Mouse (Mus musculus) gastrocnemius, postnatal 36 days (tissue): ENCODE results near the gene Krt25. TPM values are rescaled to one million over a fixed set of nuclear protein-coding genes. Genes with fewer than 3 reads are reported as not detected.
A peak's percentile ranks its signal among the peaks of the same experiment; 100 is the strongest.

Experiments used
- DNase-seq, 2 experiments: peaks; one replicate each; pipeline ENCODE4 v3.0.0; 2022
- intact Hi-C: fragments of 180-260 bp; cut with DNase I; formaldehyde crosslinking; loops from one replicate; pipeline ENCODE4 v1.15.1; 2025
- long read RNA-seq, 2 experiments: library from polyadenylated mRNA; stranded (forward); transcript quantifications; one replicate each; pipeline ENCODE4 v2.0.0; 2021
- total RNA-seq, 2 experiments: library from RNA; stranded (reverse); gene quantifications; 2 replicates each; pipeline ENCODE4 v1.2.3; 2021

Gene Krt25
- total RNA-seq: not detected
- long read RNA-seq, experiment 1: 0 reads
- long read RNA-seq, experiment 2: 0 reads

GRCm38 (mm10) chr11:99322851-99323250 lies at the start of gene Krt25:
Gene Krt25, minus strand, starts transcription at chr11:99322951.
- DNase-seq: no peak
- intact Hi-C loops: no loop called here

DNA sequence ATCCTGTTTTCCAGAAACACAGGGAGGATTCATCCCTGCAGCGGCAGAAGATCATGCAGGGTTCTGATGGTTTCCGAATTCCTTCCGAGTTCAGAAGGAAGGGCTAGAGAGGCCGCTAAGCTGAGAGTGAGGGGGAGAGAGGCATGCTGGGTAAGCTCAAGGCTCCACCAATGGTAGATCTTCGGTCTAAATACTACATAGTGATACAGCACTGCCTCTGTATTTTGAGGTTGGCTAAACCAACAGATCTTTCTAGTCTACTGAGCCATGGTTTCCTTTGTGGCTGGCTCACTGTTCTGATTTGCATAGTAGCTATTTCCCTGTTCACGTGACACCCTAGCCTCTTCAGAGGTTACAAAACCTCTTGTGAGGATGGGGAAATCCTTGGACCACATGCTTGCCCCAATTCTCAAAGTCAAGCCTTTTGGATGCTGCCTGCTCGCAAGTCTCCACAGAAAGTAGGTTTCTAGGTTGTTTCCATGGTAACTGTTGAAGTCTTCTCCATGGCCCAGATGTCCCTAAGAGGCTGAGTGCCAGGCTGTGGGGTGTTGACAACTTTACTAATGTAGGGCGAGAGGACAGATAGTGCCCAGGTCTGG lies 47.2 kb upstream of the Krt25 start:
- intact Hi-C loops: loop anchor here (10.0 kb wide), 1 partner anchor 915 kb away; no protein-coding TSS in a partner anchor
- no peak for DNase-seq

DNA sequence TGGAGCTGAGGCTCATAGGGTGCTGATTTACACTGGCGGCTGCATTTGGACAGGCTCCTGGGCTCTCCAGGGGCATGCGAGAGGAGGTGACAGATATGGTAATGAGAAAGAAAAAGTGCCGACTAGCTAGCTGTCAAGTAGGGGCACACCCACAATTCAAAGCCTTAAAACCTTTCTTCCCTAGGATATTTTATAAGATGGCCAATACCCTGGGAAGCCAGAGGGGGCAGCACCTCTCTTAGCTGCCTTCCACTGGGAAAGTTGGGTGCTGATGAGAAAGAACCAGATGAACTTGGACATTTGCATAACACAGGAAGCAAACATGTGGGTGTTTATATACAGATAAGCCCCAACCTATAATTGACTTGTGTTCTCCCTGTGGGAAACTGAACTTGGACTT lies 46.5 kb upstream of the Krt25 start:
- intact Hi-C loops: no loop called here
- DNase-seq: no peak

GRCm38 (mm10) chr11:99366791-99367190 lies 44.0 kb upstream of the Krt25 start:
- no peak for DNase-seq
- intact Hi-C loops: no loop called here

DNA sequence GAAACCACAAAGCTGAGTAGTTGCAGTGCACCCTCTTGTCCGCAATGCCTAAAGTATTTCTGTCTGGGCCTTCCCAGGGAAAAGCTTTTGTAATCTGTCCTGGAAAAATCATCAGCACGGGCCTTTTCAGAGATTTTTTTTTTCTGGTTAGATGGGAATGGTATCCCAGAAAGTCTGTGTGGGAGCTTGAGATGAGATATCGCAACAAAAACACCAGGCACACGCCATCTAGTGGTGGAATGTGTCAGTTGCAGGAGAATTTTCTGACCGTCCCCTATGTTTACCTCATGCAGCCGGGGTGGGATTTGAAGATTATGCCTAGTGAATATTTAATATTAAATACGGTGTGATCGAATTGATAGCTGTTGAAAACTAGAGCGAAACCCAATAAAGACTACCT lies 41.7 kb upstream of the Krt25 start:
- intact Hi-C loops: no loop called here
- no peak for DNase-seq

- intact Hi-C loops: no loop called here
- DNase-seq: no peak
Observed at GRCm38 (mm10) chr11:99361423-99361822, 38.7 kb upstream of the Krt25 start.

DNA sequence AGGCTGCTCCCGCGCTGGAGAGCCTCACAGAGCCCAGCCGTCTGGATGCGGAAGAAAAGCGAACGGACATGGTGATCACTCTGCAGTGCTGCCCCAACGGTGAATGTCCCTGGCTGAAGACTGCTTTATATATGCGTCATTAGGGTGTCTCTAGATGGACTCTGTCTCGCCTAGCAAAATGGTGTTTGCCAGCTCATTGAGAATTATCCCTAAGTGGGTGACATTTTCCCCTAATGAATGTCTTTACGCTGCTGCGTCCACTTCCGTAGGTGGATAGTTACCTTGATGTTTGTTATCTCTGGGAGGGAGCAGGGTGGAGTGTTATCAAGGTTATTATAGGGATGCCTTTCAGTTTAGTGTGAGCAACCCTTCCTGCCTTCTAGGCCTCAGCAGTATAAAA lies 28.3 kb upstream of the Krt25 start, which contains the start of gene Krt27:
Gene Krt27, minus strand, starts transcription at position 101 of the 400 bp plus-strand sequence.
- intact Hi-C loops: no loop called here
- no peak for DNase-seq

- intact Hi-C loops: no loop called here
- no peak for DNase-seq
Observed at GRCm38 (mm10) chr11:99339299-99339847, 16.6 kb upstream of the Krt25 start.

- intact Hi-C loops: no loop called here
- DNase-seq: no peak
Observed at GRCm38 (mm10) chr11:99337866-99338265, 15.1 kb upstream of the Krt25 start, which contains the start of gene Krt26. Gene Krt26, minus strand, starts transcription at chr11:99337966.

DNA sequence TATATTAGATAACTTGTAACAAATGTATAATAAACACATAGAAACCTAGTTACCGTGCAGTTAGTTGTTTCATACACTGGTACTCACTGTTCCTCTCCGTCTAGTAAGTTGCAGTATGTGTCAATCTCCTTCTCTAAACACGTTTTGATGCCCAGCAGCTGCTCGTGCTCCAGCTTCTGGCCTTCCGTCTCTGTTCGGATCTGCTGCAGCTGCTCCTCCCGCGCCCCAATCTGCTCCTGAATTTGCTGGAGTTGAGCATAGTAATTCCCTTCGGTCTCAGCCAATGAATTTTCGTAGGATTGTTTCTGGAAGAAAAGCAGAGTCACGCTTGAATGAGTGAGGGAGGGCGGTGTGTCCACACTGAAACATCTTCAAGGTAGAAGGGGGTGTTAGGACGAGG lies 10.7 kb upstream of the Krt25 start:
- DNase-seq: no peak
- intact Hi-C loops: no loop called here

DNA sequence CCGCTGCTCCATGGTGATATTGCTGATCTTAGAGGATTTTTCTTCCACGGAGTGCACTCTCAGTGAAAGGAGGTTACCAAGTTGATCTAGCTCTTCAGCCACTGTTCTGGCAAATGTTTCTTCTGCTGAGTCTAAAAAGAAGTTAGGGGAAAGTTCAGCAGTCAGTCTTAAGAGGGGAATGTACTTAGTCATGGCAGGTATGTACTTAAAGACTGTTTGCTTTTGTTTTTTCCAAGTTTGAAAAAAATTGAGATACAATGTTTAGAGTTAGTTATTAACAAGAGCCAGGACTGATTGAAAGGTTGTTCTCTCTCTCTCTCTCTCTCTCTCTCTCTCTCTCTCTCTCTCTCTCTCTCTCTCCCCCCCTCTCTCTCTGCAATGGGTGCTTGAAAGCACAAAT lies 6.9 kb upstream of the Krt25 start:
- no peak for DNase-seq
- intact Hi-C loops: no loop called here

GRCm38 (mm10) chr11:99321094-99321493 lies 1.7 kb downstream of the Krt25 start:
- DNase-seq: no peak
- intact Hi-C loops: no loop called here

- intact Hi-C loops: no loop called here
- DNase-seq: no peak
Observed at GRCm38 (mm10) chr11:99319127-99319526, 3.6 kb downstream of the Krt25 start.

GRCm38 (mm10) chr11:99316543-99316942 lies 6.2 kb downstream of the Krt25 start:
- DNase-seq: no peak
- intact Hi-C loops: no loop called here

DNA sequence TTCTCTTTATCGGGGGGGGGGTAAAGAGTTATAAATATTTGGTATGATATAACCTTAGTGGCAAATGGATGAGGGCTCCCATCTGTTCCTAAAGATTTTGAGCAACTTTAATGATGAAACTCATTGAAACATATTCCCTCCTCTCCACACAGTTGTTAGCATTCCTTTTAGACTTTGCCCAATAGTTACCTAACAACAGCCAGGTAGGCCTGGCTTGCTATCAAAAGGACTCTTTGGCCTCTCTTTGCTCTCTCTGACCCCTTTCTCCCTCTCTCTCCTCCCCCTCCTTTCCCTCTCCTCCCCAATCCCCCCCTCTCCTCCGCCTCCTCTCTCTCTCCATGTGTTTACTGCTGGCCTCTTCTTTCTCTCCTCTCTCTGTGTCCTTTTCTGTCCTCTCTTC lies 8.2 kb downstream of the Krt25 start:
- intact Hi-C loops: no loop called here
- DNase-seq: no peak

- intact Hi-C loops: no loop called here
- no peak for DNase-seq
Observed at GRCm38 (mm10) chr11:99310882-99311281, 11.9 kb downstream of the Krt25 start.

- peak; percentile 18 to 51 for DNase-seq
- intact Hi-C loops: loop anchor here (5.0 kb wide), 1 partner anchor 120 kb away; no protein-coding TSS in a partner anchor
Observed at GRCm38 (mm10) chr11:99307579-99307978, 15.2 kb downstream of the Krt25 start.

DNA sequence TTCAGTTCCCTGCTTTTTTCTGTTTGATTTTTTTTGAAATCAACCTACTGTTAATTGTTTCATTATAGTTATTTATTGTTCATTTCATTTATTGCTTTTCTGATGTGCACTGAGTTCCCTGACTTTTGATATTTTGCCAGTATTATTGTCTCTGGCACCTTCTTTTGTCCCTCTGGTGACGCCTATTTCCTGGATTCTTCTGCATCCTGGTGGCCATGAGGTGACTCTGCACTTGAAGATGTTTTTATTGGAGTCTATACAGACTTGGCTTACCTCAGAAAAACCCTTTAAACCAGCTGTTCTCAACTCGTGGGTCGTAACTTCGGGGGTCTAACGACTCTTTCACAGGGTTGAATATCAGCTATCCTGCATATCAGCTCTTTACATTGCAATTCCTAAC lies 27.7 kb downstream of the Krt25 start:
- DNase-seq: no peak
- intact Hi-C loops: no loop called here

GRCm38 (mm10) chr11:99292846-99293245 lies 29.9 kb downstream of the Krt25 start:
- intact Hi-C loops: loop anchor here (2.0 to 5.0 kb wide), 3 partner anchors 44 to 106 kb away; no protein-coding TSS in a partner anchor
- DNase-seq: no peak

GRCm38 (mm10) chr11:99284833-99285312 lies 37.9 kb downstream of the Krt25 start, which contains the start of gene Krt24:
Gene Krt24, minus strand, starts transcription at chr11:99285262.
- DNase-seq: no peak
- intact Hi-C loops: no loop called here

DNA sequence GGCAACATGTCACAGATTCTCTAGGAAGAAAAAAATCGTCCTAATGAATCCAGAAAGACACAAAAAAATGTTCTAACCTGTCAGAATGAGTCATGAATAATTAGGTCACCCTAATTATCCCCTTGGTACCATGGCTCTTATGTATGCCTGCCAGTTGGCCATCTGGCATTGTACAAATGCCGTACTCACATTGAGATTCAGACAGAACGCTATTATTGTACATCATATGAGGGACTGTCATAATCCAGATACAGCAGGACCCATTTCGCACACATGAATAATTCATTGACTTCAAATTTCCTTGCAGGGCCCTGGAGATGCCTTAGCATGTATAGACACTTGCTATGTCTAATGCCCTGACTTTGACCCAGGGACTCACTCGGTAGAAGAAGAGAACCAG lies 38.7 kb downstream of the Krt25 start:
- no peak for DNase-seq
- intact Hi-C loops: no loop called here

DNA sequence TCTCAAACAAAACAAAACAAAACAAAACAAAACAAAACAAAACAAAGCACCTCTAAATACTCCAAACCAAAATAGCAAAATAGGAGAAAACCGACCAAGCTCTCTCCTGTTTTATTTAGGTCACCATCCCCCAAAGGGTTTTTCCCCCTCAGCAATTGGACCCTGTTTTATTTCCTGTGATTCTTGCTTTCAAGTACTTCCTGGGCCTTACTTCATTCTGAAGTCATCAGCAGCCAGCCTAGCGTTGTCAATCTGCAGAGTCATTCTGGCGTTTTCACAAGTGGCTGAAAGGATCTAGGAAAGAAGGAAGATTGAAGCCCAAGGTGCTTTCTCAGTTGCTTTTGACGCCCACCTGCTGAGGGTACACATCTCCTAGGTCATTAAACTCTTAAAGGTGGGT lies 39.4 kb downstream of the Krt25 start:
- DNase-seq: no peak
- intact Hi-C loops: no loop called here
